Mouse (Mus musculus) forebrain, embryonic 10.5 days (tissue): ENCODE measurements around the gene Sit1. TPM values are rescaled to one million over a fixed set of nuclear protein-coding genes. Genes with fewer than 3 reads are reported as not detected.

Source experiments
- DNase-seq: peaks from one replicate; pipeline ENCODE4 v3.0.0-alpha.2; 2017; ENCODE audit warnings: low spot score; ENCODE audit errors: extremely low spot score
- H3K27ac ChIP-seq: fragments of 300-500 bp; sonication (generic); 2 replicates; pipeline ENCODE4 v1.5.1; 2016; ENCODE audit warnings: mild to moderate bottlenecking
- H3K27me3 ChIP-seq: fragments of 300-500 bp; sonication (generic); 2 replicates; pipeline ENCODE4 v1.6.1; 2016; ENCODE audit warnings: mild to moderate bottlenecking; ENCODE audit not compliant: poor library complexity, severe bottlenecking
- H3K36me3 ChIP-seq: fragments of 300-500 bp; sonication (generic); replicated peaks from 2 replicates; pipeline ENCODE4 v1.6.1; 2016; ENCODE audit warnings: mild to moderate bottlenecking, moderate library complexity
- H3K4me1 ChIP-seq: fragments of 300-500 bp; sonication (generic); 2 replicates; pipeline ENCODE4 v1.6.1; 2016
- H3K4me3 ChIP-seq: fragments of 300-500 bp; sonication (generic); 2 replicates; pipeline ENCODE4 v1.5.1; 2016; ENCODE audit warnings: mild to moderate bottlenecking, moderate library complexity
- H3K9me3 ChIP-seq: fragments of 300-500 bp; sonication (generic); 2 replicates; pipeline ENCODE4 v1.6.1; 2016; ENCODE audit warnings: mild to moderate bottlenecking, moderate library complexity
- WGBS: fragments of 180-500 bp; shearing (Covaris S2); methylation state at CpG from one replicate; pipeline ENCODE4 v1.1.7; 2016; 5-methylcytosine and 5-hydroxymethylcytosine counted together
- polyA plus RNA-seq: library from polyadenylated mRNA; unstranded; fragments of >200 nt; fragmentation: Nextera tagmentation; extraction: Ambion mirVana; gene quantifications from 2 replicates; pipeline ENCODE4 v1.2.1, GENCODE M21; 2016

Sit1 gene
- polyA plus RNA-seq, result not detected in 2 replicates

- Histone ChIP-seq H3K27me3 (peaks cover 6% of the 10 kb centered on the region), H3K27ac (no peak within 1 kb of the TSS), H3K9me3 (peaks cover 4% of the 10 kb centered on the region; the same call in 1 of the 2 replicates), H3K36me3 (no peaks in the 10 kb centered on the region), H3K4me3 (no peak within 1 kb of the TSS), H3K4me1 (peaks cover 8% of the 10 kb centered on the region)
- no peak for DNase-seq
- WGBS, result 69% methylated on average over 12 of the region's 12 CpGs
These were observed at the start of gene Sit1 for GRCm38 (mm10) chr4:43483535-43484091. TSS of gene Sit1 (minus strand) at chr4:43483734.

GRCm38 (mm10) chr4:43533270-43533669 lies 49.7 kb upstream of the Sit1 start:
- H3K4me3 ChIP-seq, result no peak overlapping the region
- H3K27ac ChIP-seq, result no peak overlapping the region
- no peaks in the 10 kb centered on the region for H3K4me1 ChIP-seq
- no peaks in the 10 kb centered on the region for H3K27me3 ChIP-seq
- H3K9me3 ChIP-seq, result no peaks in the 10 kb centered on the region
- 89% methylated on average over 9 of the region's 9 CpGs for WGBS
- no peak for DNase-seq
- peaks cover 76% of the 10 kb centered on the region for H3K36me3 ChIP-seq

GRCm38 (mm10) chr4:43530581-43530980 lies 47.0 kb upstream of the Sit1 start:
- peak; percentile 72 for DNase-seq
- H3K36me3 ChIP-seq, result peaks cover 49% of the 10 kb centered on the region
- H3K27me3 ChIP-seq, result peaks cover 18% of the 10 kb centered on the region
- 32% methylated on average over 7 of the region's 7 CpGs for WGBS
- no peaks in the 10 kb centered on the region for H3K9me3 ChIP-seq
- H3K27ac ChIP-seq, result no peak overlapping the region
- H3K4me3 ChIP-seq, result no peak overlapping the region
- no peaks in the 10 kb centered on the region for H3K4me1 ChIP-seq

- no peaks in the 10 kb centered on the region for H3K4me1 ChIP-seq
- peaks cover 44% of the 10 kb centered on the region for H3K36me3 ChIP-seq
- no peaks in the 10 kb centered on the region for H3K9me3 ChIP-seq
- H3K27me3 ChIP-seq, result peaks cover 23% of the 10 kb centered on the region
- H3K27ac ChIP-seq, result no peak overlapping the region
- DNase-seq, result no peak
- H3K4me3 ChIP-seq, result no peak overlapping the region
- WGBS, result 80% methylated on average over 8 of the region's 8 CpGs
These were observed 46.6 kb upstream of the Sit1 start for GRCm38 (mm10) chr4:43530081-43530501.

- no peaks in the 10 kb centered on the region for H3K9me3 ChIP-seq
- no peak for DNase-seq
- no peak overlapping the region for H3K4me3 ChIP-seq
- 78% methylated on average over 9 of the region's 9 CpGs for WGBS
- H3K4me1 ChIP-seq, result peaks cover 14% of the 10 kb centered on the region
- H3K27me3 ChIP-seq, result peaks cover 39% of the 10 kb centered on the region
- H3K36me3 ChIP-seq, result peaks cover 28% of the 10 kb centered on the region
- H3K27ac ChIP-seq, result no peak overlapping the region
These were observed 45.0 kb upstream of the Sit1 start for GRCm38 (mm10) chr4:43528487-43528886.

- 70% methylated on average over 5 of the region's 5 CpGs for WGBS
These were observed 44.3 kb upstream of the Sit1 start for GRCm38 (mm10) chr4:43527880-43528279.

GRCm38 (mm10) chr4:43519956-43520355 lies 36.4 kb upstream of the Sit1 start:
- H3K27ac ChIP-seq, result no peak overlapping the region
- peaks cover 82% of the 10 kb centered on the region for H3K27me3 ChIP-seq
- 17% methylated on average over 6 of the region's 6 CpGs for WGBS
- peak overlapping the region; percentile 33 for H3K4me3 ChIP-seq
- peak; percentile 85 for DNase-seq
- H3K4me1 ChIP-seq, result peaks cover 57% of the 10 kb centered on the region
- no peaks in the 10 kb centered on the region for H3K9me3 ChIP-seq
- no peaks in the 10 kb centered on the region for H3K36me3 ChIP-seq

More at GRCm38 (mm10) chr4:43527880-43528279, 44.3 kb upstream of the Sit1 start:
- Histone ChIP-seq H3K9me3 (no peaks in the 10 kb centered on the region), H3K36me3 (peaks cover 22% of the 10 kb centered on the region), H3K4me1 (peaks cover 20% of the 10 kb centered on the region), H3K27me3 (peaks cover 45% of the 10 kb centered on the region), H3K27ac (no peak overlapping the region), H3K4me3 (no peak overlapping the region)
- no peak for DNase-seq

GRCm38 (mm10) chr4:43519551-43519950 lies 36.0 kb upstream of the Sit1 start:
- Histone ChIP-seq H3K27ac (no peak overlapping the region), H3K9me3 (no peaks in the 10 kb centered on the region), H3K4me1 (peaks cover 54% of the 10 kb centered on the region), H3K36me3 (no peaks in the 10 kb centered on the region), H3K4me3 (peak overlapping the region; percentile 33), H3K27me3 (peaks cover 78% of the 10 kb centered on the region)
- no peak for DNase-seq
- WGBS, result 12% methylated on average over 10 of the region's 10 CpGs

GRCm38 (mm10) chr4:43515764-43516708 lies 32.5 kb upstream of the Sit1 start:
- H3K4me1 ChIP-seq, result peaks cover 37% of the 10 kb centered on the region
- no peaks in the 10 kb centered on the region for H3K36me3 ChIP-seq
- DNase-seq, result no peak
- H3K4me3 ChIP-seq, result no peak overlapping the region
- H3K27ac ChIP-seq, result no peak overlapping the region
- H3K27me3 ChIP-seq, result peaks cover 43% of the 10 kb centered on the region
- 79% methylated on average over 11 of the region's 11 CpGs for WGBS
- no peaks in the 10 kb centered on the region for H3K9me3 ChIP-seq

GRCm38 (mm10) chr4:43513791-43514190 lies 30.3 kb upstream of the Sit1 start:
- no peak for DNase-seq
- no peaks in the 10 kb centered on the region for H3K36me3 ChIP-seq
- 91% methylated on average over 4 of the region's 4 CpGs for WGBS

GRCm38 (mm10) chr4:43513300-43513699 lies 29.8 kb upstream of the Sit1 start:
- peaks cover 31% of the 10 kb centered on the region for H3K4me1 ChIP-seq
- no peaks in the 10 kb centered on the region for H3K9me3 ChIP-seq
- peaks cover 36% of the 10 kb centered on the region for H3K27me3 ChIP-seq
- no peak overlapping the region for H3K27ac ChIP-seq
- no peak overlapping the region for H3K4me3 ChIP-seq
- DNase-seq, result no peak
- WGBS, result 92% methylated on average over 4 of the region's 4 CpGs
- H3K36me3 ChIP-seq, result no peaks in the 10 kb centered on the region

More at GRCm38 (mm10) chr4:43513791-43514190, 30.3 kb upstream of the Sit1 start:
- Histone ChIP-seq H3K27ac (no peak overlapping the region), H3K9me3 (no peaks in the 10 kb centered on the region), H3K27me3 (peaks cover 36% of the 10 kb centered on the region), H3K4me3 (no peak overlapping the region), H3K4me1 (peaks cover 31% of the 10 kb centered on the region)

- peaks cover 36% of the 10 kb centered on the region for H3K27me3 ChIP-seq
- H3K9me3 ChIP-seq, result no peaks in the 10 kb centered on the region
- H3K4me3 ChIP-seq, result no peak overlapping the region
- 66% methylated on average over 7 of the region's 7 CpGs for WGBS
- no peaks in the 10 kb centered on the region for H3K36me3 ChIP-seq
- DNase-seq, result no peak
- H3K4me1 ChIP-seq, result peaks cover 36% of the 10 kb centered on the region
- H3K27ac ChIP-seq, result no peak overlapping the region
These were observed 29.1 kb upstream of the Sit1 start for GRCm38 (mm10) chr4:43512653-43513052.
